Mouse (Mus musculus): ENCODE results near the gene Zfp691. TPM values are rescaled to one million over a fixed set of nuclear protein-coding genes. Genes with fewer than 3 reads are reported as not detected.

The Zfp691 gene
- 7.4 and 7.6 TPM in 2 replicates for polyA plus RNA-seq (2015; fragmentation: Nextera tagmentation; extraction: Ambion mirVana)

DNA sequence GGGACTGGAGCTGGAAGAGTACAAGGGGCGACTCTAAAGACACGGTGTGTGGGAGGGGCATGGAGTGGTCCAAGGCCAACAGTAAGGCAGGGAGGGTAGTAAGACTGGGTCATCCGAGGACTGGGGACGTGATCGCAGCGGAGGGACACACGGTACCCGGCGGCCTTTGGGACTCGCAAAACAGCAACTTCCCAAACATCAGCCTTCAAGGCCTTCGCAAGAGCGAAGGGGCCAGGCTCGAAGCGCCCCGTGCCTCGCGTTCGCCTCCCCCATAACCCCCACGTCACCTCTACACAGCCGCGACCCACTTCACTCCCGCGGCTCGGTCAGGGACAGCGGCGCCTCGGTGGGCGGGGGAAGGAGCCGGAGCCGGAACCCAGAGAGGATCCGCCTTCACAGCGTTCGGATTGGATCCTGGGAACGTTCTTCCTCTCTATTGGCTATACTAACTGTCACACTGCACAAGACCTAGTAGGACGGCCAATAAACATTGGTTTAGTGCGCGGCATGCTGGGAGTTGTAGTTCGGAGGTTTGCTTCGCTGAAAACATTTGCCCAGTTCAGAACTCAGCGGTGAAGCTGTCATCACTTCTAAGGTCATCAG lies at the start of gene Zfp691:
Gene Zfp691, minus strand, starts transcription at position 345 of the 603 bp plus-strand sequence.
- peaks cover 22% of the 10 kb centered on the region for H3K36me3 ChIP-seq
- H3K9ac ChIP-seq: peak within 1 kb of the TSS; percentile 83
- H3K27ac ChIP-seq: no peak within 1 kb of the TSS
- peak; percentile 100 for ATAC-seq (ENCODE audit: low FRiP score)
- under 1% methylated on average over 40 of the region's 40 CpGs for WGBS
- peak within 1 kb of the TSS; percentile 66 for H3K4me3 ChIP-seq
- no peaks in the 10 kb centered on the region for H3K9me3 ChIP-seq
- H3K27me3 ChIP-seq: no peaks in the 10 kb centered on the region
- H3K4me1 ChIP-seq (replicated peaks): peaks cover 28% of the 10 kb centered on the region
- H3K4me2 ChIP-seq: peak within 1 kb of the TSS; percentile 83

DNA sequence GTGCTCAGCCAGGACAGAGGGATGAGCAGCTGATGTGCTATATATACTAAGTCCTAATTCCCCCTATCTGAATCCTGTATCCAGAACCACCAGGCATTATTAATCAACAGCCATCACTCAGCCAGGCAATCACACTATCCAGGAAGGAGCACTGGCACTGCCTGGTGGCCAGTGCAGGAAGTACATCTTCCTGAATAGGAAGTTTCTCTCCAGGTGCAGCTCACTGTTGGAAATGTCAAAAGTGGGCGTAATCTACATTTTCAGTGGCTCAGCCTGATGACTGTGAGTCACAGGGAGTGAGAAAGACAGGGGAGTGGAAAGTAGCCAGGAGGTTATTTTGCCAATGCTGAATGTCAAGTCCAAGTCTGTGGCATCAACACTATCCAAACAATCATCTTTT lies 49.7 kb upstream of the Zfp691 start:
- peaks cover 53% of the 10 kb centered on the region for H3K36me3 ChIP-seq
- no peak overlapping the region for H3K4me2 ChIP-seq
- no peaks in the 10 kb centered on the region for H3K27me3 ChIP-seq
- WGBS: 81% methylated on average over 1 of the region's 1 CpGs
- no peak overlapping the region for H3K9ac ChIP-seq
- H3K9me3 ChIP-seq: no peaks in the 10 kb centered on the region
- no peak overlapping the region for H3K4me3 ChIP-seq
- H3K4me1 ChIP-seq (replicated peaks): no peaks in the 10 kb centered on the region
- no peak overlapping the region for H3K27ac ChIP-seq
- ATAC-seq (ENCODE audit: low FRiP score): no peak

DNA sequence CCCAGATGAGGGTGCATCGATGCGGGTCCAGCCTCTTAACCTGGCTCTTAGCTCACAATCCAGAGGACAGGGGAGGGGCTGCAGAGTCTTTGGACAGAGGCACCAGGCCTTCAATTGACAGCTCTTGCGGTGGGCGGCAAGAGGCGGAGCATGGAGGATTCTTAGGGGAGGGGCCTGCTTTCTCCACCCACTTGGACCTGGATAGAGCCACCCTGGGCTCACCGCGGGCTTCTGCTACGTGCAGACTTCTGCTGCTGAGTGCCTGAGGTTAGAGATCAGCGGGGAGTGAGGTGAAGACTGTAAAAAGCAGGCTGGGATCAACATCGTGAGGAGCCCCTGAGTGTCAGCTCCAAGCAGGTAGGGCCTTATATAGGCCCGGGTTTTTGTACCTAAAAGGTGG lies 44.2 kb upstream of the Zfp691 start, which contains the start of gene Tmem269:
Gene Tmem269, minus strand, starts transcription at position 49 of the 400 bp plus-strand sequence.
- no peak within 1 kb of the TSS for H3K4me3 ChIP-seq
- H3K4me1 ChIP-seq (replicated peaks): 0 out of 2 replicates have a peak, but pooled peaks cover 9% of the 10 kb centered on the region
- no peaks in the 10 kb centered on the region for H3K9me3 ChIP-seq
- no peak for ATAC-seq (ENCODE audit: low FRiP score)
- H3K36me3 ChIP-seq: peaks cover 4% of the 10 kb centered on the region
- no peak within 1 kb of the TSS for H3K27ac ChIP-seq
- no peaks in the 10 kb centered on the region for H3K27me3 ChIP-seq
- H3K9ac ChIP-seq: no peak within 1 kb of the TSS; the same call in 1 of the 2 replicates
- WGBS: 13% methylated on average over 11 of the region's 11 CpGs
- H3K4me2 ChIP-seq: no peak within 1 kb of the TSS

DNA sequence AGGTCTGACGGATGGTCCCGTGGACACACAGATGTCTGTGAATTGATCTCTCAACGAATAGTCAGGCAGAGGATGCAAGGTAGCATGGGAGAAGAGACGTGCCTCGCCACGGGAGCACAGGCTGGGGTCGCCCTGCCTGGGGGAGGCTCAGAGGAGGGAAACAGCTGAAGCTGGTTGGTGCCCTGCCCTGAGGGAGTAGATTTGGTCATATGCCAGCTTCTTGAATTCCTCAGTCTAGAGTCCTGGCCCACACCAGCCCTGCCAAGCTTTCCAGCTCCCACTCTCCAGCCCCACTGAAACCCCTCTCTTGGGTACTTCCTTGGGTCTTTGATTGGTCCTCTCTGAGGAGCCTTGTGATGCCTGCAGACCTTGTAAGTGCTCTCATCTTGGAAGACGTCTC lies 42.7 kb upstream of the Zfp691 start:
- H3K4me2 ChIP-seq: no peak overlapping the region
- H3K9ac ChIP-seq: no peak overlapping the region
- no peaks in the 10 kb centered on the region for H3K9me3 ChIP-seq
- no peak overlapping the region for H3K4me3 ChIP-seq
- H3K27me3 ChIP-seq: no peaks in the 10 kb centered on the region
- 73% methylated on average over 8 of the region's 8 CpGs for WGBS
- no peak overlapping the region for H3K27ac ChIP-seq
- ATAC-seq (ENCODE audit: low FRiP score): no peak; the same call in 1 of the 2 replicates
- no peaks in the 10 kb centered on the region for H3K36me3 ChIP-seq
- H3K4me1 ChIP-seq (replicated peaks): 0 out of 2 replicates have a peak, but pooled peaks cover 9% of the 10 kb centered on the region

DNA sequence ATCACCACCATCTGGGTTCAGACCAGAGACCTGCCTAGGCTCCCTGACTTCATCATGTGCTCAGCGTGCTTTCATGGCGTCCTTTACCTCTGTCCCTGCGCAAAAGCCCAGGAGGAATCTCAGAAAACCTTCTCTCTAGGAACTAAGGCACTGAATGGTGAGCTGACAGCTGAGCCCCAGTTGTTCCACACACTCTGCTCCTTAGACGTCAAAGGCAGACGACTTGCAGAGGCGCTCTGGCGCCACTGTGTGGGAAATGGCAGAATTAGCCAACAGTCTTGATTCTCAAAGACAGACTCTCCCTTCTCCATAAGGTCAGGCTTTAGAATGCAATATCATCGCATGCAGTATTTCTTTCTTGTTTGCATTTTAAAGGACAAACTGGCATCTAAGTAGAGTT lies 30.7 kb upstream of the Zfp691 start:
- peak; percentile 64 for ATAC-seq (ENCODE audit: low FRiP score)
- 19% methylated on average over 8 of the region's 8 CpGs for WGBS
- Histone ChIP-seq H3K9ac (no peak overlapping the region), H3K27ac (no peak overlapping the region), H3K4me3 (no peak overlapping the region), H3K27me3 (no peaks in the 10 kb centered on the region), H3K36me3 (peaks cover 19% of the 10 kb centered on the region), H3K4me2 (no peak overlapping the region), H3K4me1 (replicated peaks) (0 out of 2 replicates have a peak, but pooled peaks cover 12% of the 10 kb centered on the region), H3K9me3 (no peaks in the 10 kb centered on the region)

DNA sequence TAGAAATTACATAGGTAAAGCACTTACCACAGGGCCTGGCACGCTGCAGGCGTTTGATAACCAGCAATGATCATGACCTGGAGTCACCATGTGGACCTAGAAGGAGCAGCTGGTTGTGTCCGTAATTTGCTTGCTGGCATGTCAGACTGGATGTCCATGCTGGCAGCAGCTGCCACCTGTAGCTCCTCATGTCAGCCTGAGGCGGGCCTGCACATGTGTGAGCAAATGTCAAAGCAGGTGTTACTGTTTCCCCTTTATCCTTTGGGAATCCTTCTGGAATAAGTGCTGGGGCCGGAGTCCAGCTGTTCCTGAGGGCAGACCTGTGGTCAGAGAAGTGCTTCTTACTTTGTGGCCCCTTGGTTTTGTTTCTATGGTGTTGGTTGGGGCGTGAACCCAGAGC lies 24.1 kb upstream of the Zfp691 start:
- peak overlapping the region; percentile 75; the same call in 1 of the 2 replicates for H3K4me2 ChIP-seq
- no peaks in the 10 kb centered on the region for H3K27me3 ChIP-seq
- H3K27ac ChIP-seq: no peak overlapping the region; the same call in 1 of the 2 replicates
- H3K4me3 ChIP-seq: no peak overlapping the region
- no peak for ATAC-seq (ENCODE audit: low FRiP score)
- 80% methylated on average over 6 of the region's 6 CpGs for WGBS
- H3K36me3 ChIP-seq: peaks cover 19% of the 10 kb centered on the region
- no peaks in the 10 kb centered on the region for H3K9me3 ChIP-seq
- H3K9ac ChIP-seq: 0 out of 2 replicates have a peak overlapping the region, but pooled peaks have one; percentile 51
- peaks cover 29% of the 10 kb centered on the region for H3K4me1 ChIP-seq (replicated peaks)

DNA sequence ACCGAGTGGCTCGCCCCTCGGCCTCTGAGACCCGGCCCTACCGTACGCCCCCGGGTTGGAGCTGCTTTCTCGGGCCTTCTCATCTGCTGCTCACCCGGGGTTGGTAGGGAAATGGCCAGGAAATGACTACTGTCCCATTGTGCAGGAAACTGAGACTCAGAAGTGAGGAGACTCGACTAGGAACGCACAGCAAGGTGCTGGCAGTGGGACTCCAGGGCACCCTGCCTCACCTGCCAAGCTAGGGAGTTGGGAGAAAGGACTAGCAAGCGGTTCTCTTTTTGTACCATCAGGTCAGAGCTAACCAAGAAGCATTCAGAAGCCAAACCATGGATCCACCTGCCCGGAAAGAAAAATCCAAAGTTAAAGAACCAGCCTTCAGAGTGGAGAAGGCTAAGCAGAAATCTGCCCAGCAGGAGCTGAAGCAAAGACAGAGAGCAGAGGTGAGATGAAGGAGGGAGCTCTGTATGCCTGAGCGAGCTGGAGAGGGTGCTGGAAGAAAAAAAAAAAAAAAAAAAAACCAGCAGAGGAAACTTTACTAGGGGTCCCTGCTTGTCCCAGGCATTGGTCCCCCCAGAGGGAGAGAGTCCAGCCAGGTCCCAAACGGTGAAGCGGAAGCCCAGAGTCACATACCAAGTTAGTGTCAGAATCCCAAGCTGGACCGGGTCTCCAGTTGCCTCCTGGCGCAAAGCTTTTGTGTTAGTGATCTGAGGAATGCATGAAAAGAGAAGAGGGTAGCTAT lies 21.8 kb upstream of the Zfp691 start:
- Histone ChIP-seq H3K9ac (peak overlapping the region; percentile 85), H3K4me2 (peak overlapping the region; percentile 75), H3K4me1 (replicated peaks) (peaks cover 29% of the 10 kb centered on the region), H3K27ac (peak overlapping the region; percentile 88), H3K4me3 (peak overlapping the region; percentile 75), H3K27me3 (no peaks in the 10 kb centered on the region), H3K36me3 (peaks cover 5% of the 10 kb centered on the region), H3K9me3 (no peaks in the 10 kb centered on the region)
- 6% methylated on average over 18 of the region's 18 CpGs for WGBS
- ATAC-seq (ENCODE audit: low FRiP score): 0 out of 2 replicates have a peak, but pooled peaks have one; percentile 7

DNA sequence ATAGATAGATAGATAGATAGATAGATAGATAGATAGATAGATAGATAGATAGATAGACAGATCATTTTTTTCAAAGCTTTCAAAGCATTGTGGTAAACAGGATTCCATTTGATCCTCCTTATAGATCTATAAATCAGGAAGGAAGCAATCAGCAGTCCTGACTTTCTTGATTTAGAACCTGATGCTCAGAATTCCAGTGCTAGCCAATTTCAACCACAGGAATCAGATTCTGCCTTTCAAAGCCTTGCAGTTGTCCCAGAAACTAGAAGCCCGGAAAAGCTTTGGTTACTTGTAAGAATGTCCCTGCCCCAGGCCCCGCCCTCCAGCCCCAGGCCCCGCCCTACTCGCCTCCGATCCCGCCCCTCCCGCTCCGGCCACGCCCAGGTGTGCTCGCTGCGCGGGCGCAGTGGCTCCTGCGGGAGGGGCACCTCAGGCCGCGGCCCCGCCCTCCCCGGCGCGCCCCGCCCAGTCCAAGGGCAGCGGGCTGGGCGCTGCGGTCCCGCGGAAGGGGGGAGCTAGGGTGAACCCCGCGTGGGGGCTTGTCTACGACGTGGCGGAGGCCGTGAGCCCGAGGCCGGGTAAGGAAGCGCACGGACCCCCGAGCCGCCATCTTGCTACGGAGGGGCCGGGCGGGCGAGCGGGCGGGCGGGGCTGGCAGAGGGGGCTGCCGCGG lies 21.1 kb upstream of the Zfp691 start, which contains the start of gene Svbp:
Gene Svbp, plus strand, starts transcription at position 398 of the 673 bp plus-strand sequence.
- ATAC-seq (ENCODE audit: low FRiP score): peak; percentile 91
- Histone ChIP-seq H3K9ac (peak within 1 kb of the TSS; percentile 85), H3K4me1 (replicated peaks) (peaks cover 29% of the 10 kb centered on the region), H3K36me3 (no peaks in the 10 kb centered on the region), H3K4me3 (peak within 1 kb of the TSS; percentile 75), H3K27me3 (no peaks in the 10 kb centered on the region), H3K27ac (peak within 1 kb of the TSS; percentile 88), H3K4me2 (peak within 1 kb of the TSS; percentile 75), H3K9me3 (no peaks in the 10 kb centered on the region)
- WGBS: under 1% methylated on average over 41 of the region's 47 CpGs

DNA sequence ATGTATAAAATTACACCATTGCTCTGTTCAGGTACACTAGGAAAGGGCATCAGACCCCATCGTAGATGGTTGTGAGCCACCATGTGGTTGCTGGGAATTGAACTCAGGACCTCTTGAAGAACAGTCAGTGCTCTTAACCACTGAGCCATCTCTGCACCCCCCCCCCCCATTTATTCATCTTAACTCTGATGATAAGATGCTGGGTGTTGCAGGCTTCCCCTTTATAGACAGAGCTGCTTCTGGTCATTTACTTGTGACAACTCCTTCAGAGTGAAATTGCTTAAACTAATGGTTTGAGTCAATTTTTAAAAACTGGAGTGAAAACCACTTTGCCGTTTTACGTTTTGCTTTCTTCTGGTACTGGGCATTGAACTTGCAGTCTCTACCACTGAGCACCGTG lies 18.8 kb upstream of the Zfp691 start:
- Histone ChIP-seq H3K27ac (no peak overlapping the region), H3K9ac (no peak overlapping the region), H3K9me3 (no peaks in the 10 kb centered on the region), H3K4me2 (no peak overlapping the region), H3K4me1 (replicated peaks) (peaks cover 20% of the 10 kb centered on the region), H3K36me3 (no peaks in the 10 kb centered on the region), H3K27me3 (no peaks in the 10 kb centered on the region), H3K4me3 (no peak overlapping the region)
- no peak for ATAC-seq (ENCODE audit: low FRiP score)
- WGBS: 83% methylated on average over 4 of the region's 4 CpGs

DNA sequence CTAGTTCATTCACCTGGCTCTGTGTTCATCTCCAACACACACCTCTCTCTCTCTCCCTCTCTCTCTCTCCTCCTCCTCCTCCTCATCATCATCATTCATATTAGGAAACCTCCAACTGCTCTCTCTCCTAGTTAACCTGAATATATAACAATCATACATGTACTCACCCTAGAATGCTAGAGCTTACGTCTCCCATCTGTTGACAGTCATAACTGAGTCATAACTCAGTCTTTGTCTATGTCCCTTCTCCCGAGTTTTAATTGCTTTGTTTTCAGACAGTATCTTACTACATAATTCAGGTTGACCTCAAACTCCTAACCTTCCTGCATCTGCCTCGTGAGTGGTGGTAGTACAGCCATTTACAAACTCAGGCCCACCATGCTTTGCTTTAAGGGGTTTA lies 17.3 kb upstream of the Zfp691 start:
- no peaks in the 10 kb centered on the region for H3K27me3 ChIP-seq
- no peak overlapping the region for H3K4me3 ChIP-seq
- H3K4me1 ChIP-seq (replicated peaks): peaks cover 6% of the 10 kb centered on the region; the same call in 1 of the 2 replicates
- H3K4me2 ChIP-seq: no peak overlapping the region
- ATAC-seq (ENCODE audit: low FRiP score): no peak
- no peak overlapping the region for H3K27ac ChIP-seq
- 80% methylated on average over 3 of the region's 3 CpGs for WGBS
- no peaks in the 10 kb centered on the region for H3K36me3 ChIP-seq
- no peaks in the 10 kb centered on the region for H3K9me3 ChIP-seq
- H3K9ac ChIP-seq: no peak overlapping the region

DNA sequence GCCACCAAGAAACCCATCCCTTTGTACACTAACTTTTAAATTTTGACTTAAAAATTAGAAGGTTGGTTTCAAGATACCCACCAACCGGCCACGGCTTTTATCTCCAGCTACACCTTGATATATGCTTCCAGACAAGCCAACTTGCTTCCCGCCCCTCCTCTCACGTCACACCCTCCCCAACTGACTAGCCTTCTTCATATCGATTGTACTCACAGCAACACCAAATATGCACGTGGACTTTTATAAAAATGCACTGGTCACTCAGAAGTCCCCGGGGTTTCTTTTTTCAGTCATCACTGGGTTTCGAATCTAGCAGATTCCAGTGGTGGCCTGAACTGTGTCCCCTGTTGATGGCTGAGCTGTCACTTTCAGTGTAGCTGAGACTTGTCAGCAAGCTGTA lies 16.6 kb upstream of the Zfp691 start:
- H3K36me3 ChIP-seq: no peaks in the 10 kb centered on the region
- H3K4me1 ChIP-seq (replicated peaks): no peaks in the 10 kb centered on the region
- H3K9ac ChIP-seq: no peak overlapping the region
- WGBS: 86% methylated on average over 8 of the region's 8 CpGs
- no peak for ATAC-seq (ENCODE audit: low FRiP score)
- H3K27ac ChIP-seq: no peak overlapping the region
- H3K4me2 ChIP-seq: no peak overlapping the region
- no peak overlapping the region for H3K4me3 ChIP-seq
- H3K9me3 ChIP-seq: no peaks in the 10 kb centered on the region
- H3K27me3 ChIP-seq: no peaks in the 10 kb centered on the region

DNA sequence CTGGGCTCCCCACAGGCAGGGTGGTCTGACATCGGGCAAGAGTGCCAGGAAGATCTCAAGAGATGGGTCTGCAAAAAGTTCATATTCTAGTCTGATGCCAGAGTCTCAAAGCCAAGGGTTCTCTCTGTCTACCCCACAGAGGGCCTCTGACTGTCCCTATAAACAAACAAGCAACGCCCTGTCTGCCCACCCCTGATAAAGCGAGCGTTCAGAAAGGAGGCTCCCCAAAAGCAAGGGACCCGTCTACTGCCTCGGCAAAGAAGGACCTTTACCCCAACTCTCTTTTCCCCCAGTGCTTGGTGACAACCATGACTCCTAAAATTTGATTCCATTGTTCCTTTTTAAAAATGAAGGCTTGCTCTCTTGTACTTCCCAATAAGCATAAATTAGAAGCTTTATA lies 15.9 kb upstream of the Zfp691 start, which contains the start of gene Ermap:
Gene Ermap, minus strand, starts transcription at position 148 of the 400 bp plus-strand sequence.
- H3K4me1 ChIP-seq (replicated peaks): no peaks in the 10 kb centered on the region
- no peaks in the 10 kb centered on the region for H3K27me3 ChIP-seq
- H3K27ac ChIP-seq: no peak within 1 kb of the TSS
- H3K9ac ChIP-seq: no peak within 1 kb of the TSS
- H3K36me3 ChIP-seq: no peaks in the 10 kb centered on the region
- no peak for ATAC-seq (ENCODE audit: low FRiP score)
- WGBS: 54% methylated on average over 6 of the region's 6 CpGs
- no peaks in the 10 kb centered on the region for H3K9me3 ChIP-seq
- no peak within 1 kb of the TSS for H3K4me3 ChIP-seq
- no peak within 1 kb of the TSS for H3K4me2 ChIP-seq

Data from hindbrain, embryonic 13.5 days (tissue).